Mouse (Mus musculus) intestine, postnatal 0 days (tissue): ENCODE data around the gene Sytl3. TPM values are rescaled to one million over a fixed set of nuclear protein-coding genes. Genes with fewer than 3 reads are reported as not detected.

Source experiments
- ATAC-seq: fragments of 200-750 bp; cut with Nextera tagmentation; 2 replicates; pipeline ENCODE4 v1.8.0; 2017; ENCODE audit warnings: mild to moderate bottlenecking, moderate TSS enrichment, moderate library complexity
- H3K27ac ChIP-seq: fragments of 300-500 bp; sonication (generic); 2 replicates; pipeline ENCODE4 v1.5.1; 2014; ENCODE audit warnings: mild to moderate bottlenecking, low read depth, low read length, moderate library complexity
- H3K27me3 ChIP-seq: fragments of 300-500 bp; sonication (generic); replicated peaks from 2 replicates; pipeline ENCODE4 v1.6.1; 2014; ENCODE audit warnings: low read length, mixed read lengths; ENCODE audit not compliant: control insufficient read depth, insufficient read depth
- H3K36me3 ChIP-seq: fragments of 300-500 bp; sonication (generic); 2 replicates; pipeline ENCODE4 v1.6.1; 2014; ENCODE audit warnings: mild to moderate bottlenecking, moderate library complexity; ENCODE audit not compliant: control insufficient read depth, insufficient read depth
- H3K4me1 ChIP-seq: fragments of 300-500 bp; sonication (generic); replicated peaks from 2 replicates; pipeline ENCODE4 v1.6.1; 2014; ENCODE audit warnings: antibody characterized with exemption, low read length, mixed read lengths; ENCODE audit not compliant: control insufficient read depth, insufficient read depth
- H3K4me2 ChIP-seq: fragments of 300-500 bp; sonication (generic); replicated peaks from 2 replicates; pipeline ENCODE4 v1.6.1; 2014; ENCODE audit warnings: low read depth, mild to moderate bottlenecking, moderate library complexity
- H3K4me3 ChIP-seq: fragments of 300-500 bp; sonication (generic); 2 replicates; pipeline ENCODE4 v1.5.1; 2014; ENCODE audit warnings: low read depth, low read length
- H3K9ac ChIP-seq: fragments of 300-500 bp; sonication (generic); 2 replicates; pipeline ENCODE4 v1.6.1; 2014; ENCODE audit warnings: mild to moderate bottlenecking, low read depth, low read length
- H3K9me3 ChIP-seq: fragments of 300-500 bp; sonication (generic); 2 replicates; pipeline ENCODE4 v1.6.1; 2016; ENCODE audit warnings: mixed run types; ENCODE audit not compliant: control insufficient read depth
- CTCF ChIP-seq: sonication (generic); IDR thresholded peaks from 2 replicates; pipeline ENCODE4 v1.5.1; 2016; ENCODE audit warnings: low read depth, mild to moderate bottlenecking, control low read depth, antibody characterized with exemption, moderate library complexity
- WGBS: fragments of 180-500 bp; shearing (Covaris S2); extraction: QIAGEN DNeasy Blood & Tissue Kit; methylation state at CpG from one replicate; pipeline ENCODE4 v1.1.7; 2014; 5-methylcytosine and 5-hydroxymethylcytosine counted together
- polyA plus RNA-seq: library from polyadenylated mRNA; unstranded; fragments of >200 nt; fragmentation: Nextera tagmentation; extraction: Ambion mirVana; gene quantifications from 2 replicates; pipeline ENCODE4 v1.2.1, GENCODE M21; 2015

Gene Sytl3
- polyA plus RNA-seq, 1 experiment from 2014 or later, result 11.0 TPM

GRCm38 (mm10) chr17:6731132-6731531 is 72.2 kb downstream of the Sytl3 start:
- Histone ChIP-seq H3K4me1 (0 out of 2 replicates have a peak, but pooled peaks cover 2% of the 10 kb centered on the region), H3K27ac (peak overlapping the region; percentile 92), H3K4me3 (no peak overlapping the region), H3K27me3 (no peaks in the 10 kb centered on the region), H3K9ac (peak overlapping the region; percentile 13; the same call in 1 of the 2 replicates), H3K9me3 (no peaks in the 10 kb centered on the region), H3K4me2 (no peak overlapping the region), H3K36me3 (no peaks in the 10 kb centered on the region)
- WGBS, result 53% methylated on average over 8 of the region's 8 CpGs
- no peak for TF ChIP-seq CTCF
- peak; percentile 55 for ATAC-seq

- peak; percentile 72 for ATAC-seq
- H3K36me3 ChIP-seq, result no peaks in the 10 kb centered on the region
- H3K9me3 ChIP-seq, result no peaks in the 10 kb centered on the region
- WGBS, result 42% methylated on average over 12 of the region's 12 CpGs
- 0 out of 2 replicates have a peak, but pooled peaks cover 2% of the 10 kb centered on the region for H3K4me1 ChIP-seq
- H3K4me2 ChIP-seq, result no peak overlapping the region
- H3K27ac ChIP-seq, result peak overlapping the region; percentile 92
- peak; percentile 73 for TF ChIP-seq CTCF
- no peaks in the 10 kb centered on the region for H3K27me3 ChIP-seq
- H3K4me3 ChIP-seq, result no peak overlapping the region
- H3K9ac ChIP-seq, result peak overlapping the region; percentile 13; the same call in 1 of the 2 replicates
These were observed 72.7 kb downstream of the Sytl3 start for GRCm38 (mm10) chr17:6731634-6732033.

- no peak overlapping the region for H3K4me2 ChIP-seq
- no peak for TF ChIP-seq CTCF
- 89% methylated on average over 4 of the region's 4 CpGs for WGBS
- H3K9me3 ChIP-seq, result no peaks in the 10 kb centered on the region
- H3K27me3 ChIP-seq, result no peaks in the 10 kb centered on the region
- H3K4me1 ChIP-seq, result 0 out of 2 replicates have a peak, but pooled peaks cover 2% of the 10 kb centered on the region
- no peak overlapping the region; the same call in 1 of the 2 replicates for H3K9ac ChIP-seq
- H3K36me3 ChIP-seq, result peaks cover 9% of the 10 kb centered on the region
- H3K4me3 ChIP-seq, result no peak overlapping the region
- no peak for ATAC-seq
- no peak overlapping the region for H3K27ac ChIP-seq
These were observed 73.8 kb downstream of the Sytl3 start for GRCm38 (mm10) chr17:6732665-6733064.

GRCm38 (mm10) chr17:6733322-6733875 is 74.5 kb downstream of the Sytl3 start:
- Histone ChIP-seq H3K9me3 (no peaks in the 10 kb centered on the region), H3K4me3 (no peak overlapping the region), H3K27me3 (no peaks in the 10 kb centered on the region), H3K27ac (no peak overlapping the region), H3K4me1 (0 out of 2 replicates have a peak, but pooled peaks cover 2% of the 10 kb centered on the region), H3K9ac (no peak overlapping the region), H3K36me3 (peaks cover 14% of the 10 kb centered on the region), H3K4me2 (no peak overlapping the region)
- no peak for TF ChIP-seq CTCF
- ATAC-seq, result no peak
- 97% methylated on average over 10 of the region's 10 CpGs for WGBS

- Histone ChIP-seq H3K27ac (peak overlapping the region; percentile 21; the same call in 1 of the 2 replicates), H3K4me3 (no peak overlapping the region), H3K4me2 (no peak overlapping the region), H3K9ac (no peak overlapping the region), H3K27me3 (no peaks in the 10 kb centered on the region), H3K9me3 (no peaks in the 10 kb centered on the region), H3K36me3 (peaks cover 28% of the 10 kb centered on the region), H3K4me1 (no peaks in the 10 kb centered on the region; the same call in 1 of the 2 replicates)
- no peak for TF ChIP-seq CTCF
- no peak for ATAC-seq
- 88% methylated on average over 12 of the region's 12 CpGs for whole genome bisulfite sequencing
These were observed 76.0 kb downstream of the Sytl3 start for GRCm38 (mm10) chr17:6734746-6735441.

- no peak for TF ChIP-seq CTCF
- Histone ChIP-seq H3K9me3 (no peaks in the 10 kb centered on the region), H3K4me1 (no peaks in the 10 kb centered on the region; the same call in 1 of the 2 replicates), H3K4me2 (no peak overlapping the region), H3K27me3 (no peaks in the 10 kb centered on the region), H3K9ac (no peak overlapping the region), H3K36me3 (peaks cover 45% of the 10 kb centered on the region), H3K4me3 (no peak overlapping the region), H3K27ac (peak overlapping the region; percentile 54)
- WGBS, result 49% methylated on average over 15 of the region's 15 CpGs
- no peak for ATAC-seq
These were observed 77.7 kb downstream of the Sytl3 start for GRCm38 (mm10) chr17:6736306-6737272.
